Mouse (Mus musculus): ENCODE measurements around the gene Slc25a10. TPM values are rescaled to one million over a fixed set of nuclear protein-coding genes. Genes with fewer than 3 reads are reported as not detected.
"Not testable (repeated sequence)": the region's sequence is repeated elsewhere in the genome, so short reads cannot be mapped to it uniquely, and the experiment has no call there.

Gene Slc25a10
- polyA plus RNA-seq, 1 experiment from 2014 or later: 24.8 TPM

GRCm38 (mm10) chr11:120512790-120513453, 21.3 kb downstream of the Slc25a10 start:
- Histone ChIP-seq H3K4me1 (ENCODE audit: control insufficient read depth, insufficient read depth, low read length) (peaks cover 2% of the 10 kb centered on the region; the same call in 1 of the 2 replicates), H3K27me3 (ENCODE audit: control insufficient read depth, insufficient read depth, low read depth, low read length) (no peaks in the 10 kb centered on the region), H3K4me3 (ENCODE audit: low read depth, low read length) (no peak overlapping the region), H3K4me2 (ENCODE audit: low read length) (no peak overlapping the region), H3K9me3 (replicated peaks; ENCODE audit: control insufficient read depth, low read length, poor library complexity, severe bottlenecking) (no peaks in the 10 kb centered on the region), H3K36me3 (ENCODE audit: control insufficient read depth, insufficient read depth, low read length) (no peaks in the 10 kb centered on the region), H3K9ac (ENCODE audit: low read depth, low read length) (no peak overlapping the region), H3K27ac (ENCODE audit: low read length) (no peak overlapping the region)
- ATAC-seq: no peak
- WGBS: 56% methylated on average over 6 of the region's 6 CpGs

GRCm38 (mm10) chr11:120514262-120514661, 22.6 kb downstream of the Slc25a10 start:
- H3K9me3 ChIP-seq (replicated peaks; ENCODE audit: control insufficient read depth, low read length, poor library complexity, severe bottlenecking); H3K27ac ChIP-seq (ENCODE audit: low read length); H3K27me3 ChIP-seq (ENCODE audit: control insufficient read depth, insufficient read depth, low read depth, low read length); H3K36me3 ChIP-seq (ENCODE audit: control insufficient read depth, insufficient read depth, low read length); H3K4me2 ChIP-seq (ENCODE audit: low read length); H3K4me3 ChIP-seq (ENCODE audit: low read depth, low read length); ATAC-seq; H3K9ac ChIP-seq (ENCODE audit: low read depth, low read length); H3K4me1 ChIP-seq (ENCODE audit: control insufficient read depth, insufficient read depth, low read length): not testable (repeated sequence)
- 83% methylated on average over 2 of the region's 2 CpGs for WGBS

GRCm38 (mm10) chr11:120515611-120516010, 24.0 kb downstream of the Slc25a10 start:
- no peaks in the 10 kb centered on the region for H3K27me3 ChIP-seq (ENCODE audit: control insufficient read depth, insufficient read depth, low read depth, low read length)
- no peak overlapping the region for H3K4me2 ChIP-seq (ENCODE audit: low read length)
- H3K4me1 ChIP-seq (ENCODE audit: control insufficient read depth, insufficient read depth, low read length): no peaks in the 10 kb centered on the region; the same call in 1 of the 2 replicates
- 15% methylated on average over 17 of the region's 17 CpGs for WGBS
- no peaks in the 10 kb centered on the region for H3K36me3 ChIP-seq (ENCODE audit: control insufficient read depth, insufficient read depth, low read length)
- no peak overlapping the region for H3K27ac ChIP-seq (ENCODE audit: low read length)
- H3K9me3 ChIP-seq (replicated peaks; ENCODE audit: control insufficient read depth, low read length, poor library complexity, severe bottlenecking): no peaks in the 10 kb centered on the region
- H3K4me3 ChIP-seq (ENCODE audit: low read depth, low read length): no peak overlapping the region
- ATAC-seq: no peak
- H3K9ac ChIP-seq (ENCODE audit: low read depth, low read length): 0 out of 2 replicates have a peak overlapping the region, but pooled peaks have one; percentile 34

GRCm38 (mm10) chr11:120517147-120517546, 25.5 kb downstream of the Slc25a10 start:
- Histone ChIP-seq H3K4me3 (ENCODE audit: low read depth, low read length) (no peak overlapping the region), H3K9ac (ENCODE audit: low read depth, low read length) (no peak overlapping the region), H3K9me3 (replicated peaks; ENCODE audit: control insufficient read depth, low read length, poor library complexity, severe bottlenecking) (no peaks in the 10 kb centered on the region), H3K4me2 (ENCODE audit: low read length) (no peak overlapping the region), H3K27me3 (ENCODE audit: control insufficient read depth, insufficient read depth, low read depth, low read length) (no peaks in the 10 kb centered on the region), H3K4me1 (ENCODE audit: control insufficient read depth, insufficient read depth, low read length) (no peaks in the 10 kb centered on the region), H3K36me3 (ENCODE audit: control insufficient read depth, insufficient read depth, low read length) (no peaks in the 10 kb centered on the region), H3K27ac (ENCODE audit: low read length) (no peak overlapping the region)
- 69% methylated on average over 4 of the region's 4 CpGs for WGBS
- no peak for ATAC-seq

GRCm38 (mm10) chr11:120518027-120518426, 26.4 kb downstream of the Slc25a10 start:
- Histone ChIP-seq H3K9me3 (replicated peaks; ENCODE audit: control insufficient read depth, low read length, poor library complexity, severe bottlenecking) (no peaks in the 10 kb centered on the region), H3K4me2 (ENCODE audit: low read length) (no peak overlapping the region), H3K27ac (ENCODE audit: low read length) (no peak overlapping the region), H3K36me3 (ENCODE audit: control insufficient read depth, insufficient read depth, low read length) (no peaks in the 10 kb centered on the region), H3K4me3 (ENCODE audit: low read depth, low read length) (no peak overlapping the region), H3K9ac (ENCODE audit: low read depth, low read length) (no peak overlapping the region), H3K27me3 (ENCODE audit: control insufficient read depth, insufficient read depth, low read depth, low read length) (no peaks in the 10 kb centered on the region), H3K4me1 (ENCODE audit: control insufficient read depth, insufficient read depth, low read length) (no peaks in the 10 kb centered on the region)
- 66% methylated on average over 6 of the region's 6 CpGs for WGBS
- no peak for ATAC-seq

GRCm38 (mm10) chr11:120518558-120518957, 26.9 kb downstream of the Slc25a10 start:
- Histone ChIP-seq H3K27me3 (ENCODE audit: control insufficient read depth, insufficient read depth, low read depth, low read length) (no peaks in the 10 kb centered on the region), H3K27ac (ENCODE audit: low read length) (no peak overlapping the region), H3K9me3 (replicated peaks; ENCODE audit: control insufficient read depth, low read length, poor library complexity, severe bottlenecking) (no peaks in the 10 kb centered on the region), H3K4me2 (ENCODE audit: low read length) (no peak overlapping the region), H3K4me3 (ENCODE audit: low read depth, low read length) (no peak overlapping the region), H3K9ac (ENCODE audit: low read depth, low read length) (no peak overlapping the region), H3K36me3 (ENCODE audit: control insufficient read depth, insufficient read depth, low read length) (no peaks in the 10 kb centered on the region), H3K4me1 (ENCODE audit: control insufficient read depth, insufficient read depth, low read length) (no peaks in the 10 kb centered on the region)
- ATAC-seq: no peak
- 78% methylated on average over 6 of the region's 6 CpGs for WGBS

- 44% methylated on average over 9 of the region's 9 CpGs for WGBS
- Histone ChIP-seq H3K27ac (ENCODE audit: low read length) (no peak overlapping the region), H3K9ac (ENCODE audit: low read depth, low read length) (no peak overlapping the region), H3K27me3 (ENCODE audit: control insufficient read depth, insufficient read depth, low read depth, low read length) (no peaks in the 10 kb centered on the region), H3K4me3 (ENCODE audit: low read depth, low read length) (no peak overlapping the region), H3K4me2 (ENCODE audit: low read length) (no peak overlapping the region), H3K9me3 (replicated peaks; ENCODE audit: control insufficient read depth, low read length, poor library complexity, severe bottlenecking) (no peaks in the 10 kb centered on the region), H3K4me1 (ENCODE audit: control insufficient read depth, insufficient read depth, low read length) (no peaks in the 10 kb centered on the region), H3K36me3 (ENCODE audit: control insufficient read depth, insufficient read depth, low read length) (no peaks in the 10 kb centered on the region)
- ATAC-seq: no peak
Measured at GRCm38 (mm10) chr11:120519738-120520137, 28.1 kb downstream of the Slc25a10 start.

GRCm38 (mm10) chr11:120520498-120520897, 28.9 kb downstream of the Slc25a10 start:
- Histone ChIP-seq H3K9me3 (replicated peaks; ENCODE audit: control insufficient read depth, low read length, poor library complexity, severe bottlenecking) (no peaks in the 10 kb centered on the region), H3K4me1 (ENCODE audit: control insufficient read depth, insufficient read depth, low read length) (no peaks in the 10 kb centered on the region), H3K4me2 (ENCODE audit: low read length) (no peak overlapping the region), H3K4me3 (ENCODE audit: low read depth, low read length) (no peak overlapping the region), H3K27me3 (ENCODE audit: control insufficient read depth, insufficient read depth, low read depth, low read length) (no peaks in the 10 kb centered on the region), H3K27ac (ENCODE audit: low read length) (no peak overlapping the region), H3K9ac (ENCODE audit: low read depth, low read length) (no peak overlapping the region), H3K36me3 (ENCODE audit: control insufficient read depth, insufficient read depth, low read length) (no peaks in the 10 kb centered on the region)
- WGBS: 87% methylated on average over 9 of the region's 9 CpGs
- ATAC-seq: no peak

- no peaks in the 10 kb centered on the region for H3K9me3 ChIP-seq (replicated peaks; ENCODE audit: control insufficient read depth, low read length, poor library complexity, severe bottlenecking)
- 85% methylated on average over 5 of the region's 5 CpGs for WGBS
- H3K27ac ChIP-seq (ENCODE audit: low read length): no peak overlapping the region
- no peaks in the 10 kb centered on the region for H3K4me1 ChIP-seq (ENCODE audit: control insufficient read depth, insufficient read depth, low read length)
- no peaks in the 10 kb centered on the region for H3K27me3 ChIP-seq (ENCODE audit: control insufficient read depth, insufficient read depth, low read depth, low read length)
- H3K4me2 ChIP-seq (ENCODE audit: low read length): no peak overlapping the region
- H3K9ac ChIP-seq (ENCODE audit: low read depth, low read length): no peak overlapping the region
- ATAC-seq: no peak
- H3K4me3 ChIP-seq (ENCODE audit: low read depth, low read length): no peak overlapping the region
- no peaks in the 10 kb centered on the region for H3K36me3 ChIP-seq (ENCODE audit: control insufficient read depth, insufficient read depth, low read length)
Measured at GRCm38 (mm10) chr11:120520967-120521540, 29.4 kb downstream of the Slc25a10 start.

All from midbrain, embryonic 16.5 days (tissue).